Mouse (Mus musculus) cortical plate, adult 2 months (tissue): ENCODE measurements at regions not wholly inside any gene's neighbourhood (a gene's known extent, or its start where the extent isn't known, plus 50 kb on each side); places are given as distances from the start of the nearest gene placed in this dataset.

Source experiments
- CTCF ChIP-seq: fragments of 200-500 bp; IDR thresholded peaks from 2 replicates; pipeline ENCODE4 v1.5.1; 2011; ENCODE audit warnings: mild to moderate bottlenecking, control low read depth, low read length; ENCODE audit not compliant: insufficient read depth; ENCODE audit errors: extremely low read depth
- POLR2A ChIP-seq: fragments of 200-500 bp; IDR thresholded peaks from 2 replicates; pipeline ENCODE4 v1.6.1; 2011; ENCODE audit warnings: mild to moderate bottlenecking, low read length, control low read depth; ENCODE audit not compliant: insufficient read depth; ENCODE audit errors: extremely low read depth

GRCm38 (mm10) chr1:154981687-154982086 is 97.4 kb upstream of the Cacna1e start:
- no peak for TF ChIP-seq POLR2A
- no peak for TF ChIP-seq CTCF
